Mouse (Mus musculus): ENCODE measurements around the gene Gigyf1.
A peak's percentile ranks its signal among the peaks of the same experiment; 100 is the strongest.

Gigyf1 gene

DNA sequence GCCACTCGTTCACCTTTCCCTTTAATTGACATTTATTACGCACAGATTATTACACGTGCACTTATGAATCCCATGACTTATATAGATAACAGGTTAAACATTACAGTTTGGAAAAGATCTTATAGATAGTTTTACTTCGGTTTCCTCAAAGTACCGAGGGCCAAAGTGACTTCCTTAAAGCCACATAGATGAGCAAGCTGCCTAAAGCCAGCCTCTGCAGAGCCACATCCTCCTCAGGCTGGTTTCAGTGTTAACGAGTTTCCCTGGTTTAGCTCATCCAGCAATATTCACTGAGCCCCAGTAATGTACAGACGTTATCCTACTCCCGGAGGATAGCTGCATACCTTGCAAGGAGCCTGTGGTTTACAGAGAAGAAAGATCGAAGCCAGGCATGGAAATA, 17.0 kb downstream of the Gigyf1 start:
- no peak for DNase-seq

- DNase-seq, result no peak
Measured at GRCm38 (mm10) chr5:137537461-137537860, 19.1 kb downstream of the Gigyf1 start.

DNA sequence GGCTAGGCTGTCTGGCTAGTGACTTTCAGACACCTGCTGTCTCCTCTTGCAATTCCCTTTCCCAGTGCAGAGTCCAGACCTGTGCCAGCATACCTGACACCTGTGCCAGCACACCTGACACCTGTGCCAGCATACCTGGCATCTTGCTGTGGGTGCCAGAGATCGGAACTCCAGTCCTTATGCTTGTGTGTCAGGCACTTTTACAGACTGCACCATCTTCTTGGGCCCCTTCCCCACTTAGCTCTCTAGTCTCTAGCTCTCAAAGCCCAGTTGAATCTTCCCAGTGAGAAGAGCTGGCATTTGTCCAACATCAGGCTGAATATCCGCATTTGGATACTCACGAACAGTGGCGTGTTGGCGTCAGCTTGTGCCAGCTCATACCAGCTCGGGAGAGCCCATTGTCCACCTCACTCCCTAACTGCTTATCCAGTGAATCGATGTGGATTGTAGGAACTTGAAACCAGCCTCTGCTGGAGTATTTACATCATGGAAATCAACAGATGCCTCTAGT, 21.0 kb downstream of the Gigyf1 start:
- DNase-seq, result no peak

DNA sequence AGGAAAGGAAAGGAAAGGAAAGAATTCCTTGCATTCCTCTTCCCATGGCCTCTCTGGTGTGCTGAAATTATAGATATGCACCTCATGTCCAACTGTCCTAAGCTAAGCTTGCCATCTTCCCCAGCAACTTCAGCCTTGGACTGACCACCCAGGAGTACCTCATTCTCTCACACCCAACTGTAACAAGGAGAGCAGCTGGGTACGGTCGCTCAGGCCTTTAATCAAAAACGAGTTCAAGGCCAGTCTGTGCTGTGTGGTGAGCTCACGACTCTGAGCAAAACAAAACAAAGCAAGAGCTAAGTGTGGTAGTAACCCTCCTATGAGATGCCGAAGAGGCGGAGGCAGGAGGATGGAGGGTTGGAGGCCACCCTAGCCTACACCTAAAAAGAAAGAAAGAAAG, 22.6 kb downstream of the Gigyf1 start:
- DNase-seq, result no peak

DNA sequence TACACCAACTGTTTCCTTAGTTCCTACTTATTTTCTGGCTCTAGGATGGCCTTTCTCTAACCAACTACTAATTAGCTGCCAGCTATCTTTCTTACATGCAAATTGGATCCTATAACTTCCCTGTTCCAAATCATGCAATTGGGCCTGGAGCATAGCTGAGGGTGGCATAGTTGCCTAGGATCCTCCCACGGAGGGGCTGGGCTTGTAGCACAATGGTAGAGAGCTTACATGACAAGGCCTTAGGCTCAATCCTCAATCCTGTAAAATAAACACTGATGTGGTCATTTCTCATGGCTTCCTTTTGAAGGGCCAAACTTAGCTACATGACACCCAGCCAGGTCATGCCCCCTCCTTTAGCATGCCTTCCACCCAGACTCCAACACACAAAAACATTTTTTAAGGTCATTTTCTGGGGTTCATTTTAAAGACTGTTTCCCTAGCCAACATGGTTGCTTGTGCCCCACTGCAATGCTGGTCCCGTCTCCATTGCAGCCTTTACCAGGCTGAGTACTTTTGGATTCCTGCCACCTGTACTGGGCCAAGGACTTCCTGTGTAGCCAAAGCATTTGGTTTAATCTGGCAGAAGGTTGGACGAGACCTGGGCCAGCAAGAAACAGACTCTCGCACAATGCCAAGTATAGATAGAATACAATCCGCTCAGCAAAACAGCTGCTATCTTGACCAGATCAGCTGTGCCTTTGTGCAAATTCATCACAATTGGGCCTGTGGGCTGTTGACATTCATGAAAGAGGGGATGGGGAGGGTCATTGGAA, 23.6 kb downstream of the Gigyf1 start:
- DNase-seq, result no peak

GRCm38 (mm10) chr5:137544926-137545325, 26.6 kb downstream of the Gigyf1 start:
- no peak for DNase-seq

DNA sequence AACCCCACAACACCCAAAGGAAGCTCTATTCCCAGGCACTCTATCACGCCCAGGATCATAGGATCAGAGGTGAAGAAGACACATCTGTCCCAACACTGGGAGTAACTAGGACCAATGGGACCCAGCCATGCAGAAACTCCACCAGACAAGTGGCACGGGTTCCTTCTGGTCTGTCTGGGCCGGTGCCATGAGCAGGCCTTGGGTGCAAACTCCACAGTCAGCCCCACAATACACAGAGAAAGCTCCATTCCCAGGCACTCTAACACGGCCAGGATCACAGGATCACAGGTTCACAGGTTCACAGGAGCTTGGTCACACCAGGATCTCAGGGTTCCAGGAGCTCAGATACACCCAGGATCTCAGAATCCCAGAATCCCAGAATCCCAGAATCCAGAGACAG, 27.2 kb downstream of the Gigyf1 start:
- DNase-seq, result peak in 1 of 2 experiments; percentile 32

- no peak for DNase-seq
Measured at GRCm38 (mm10) chr5:137549840-137550239, 31.5 kb downstream of the Gigyf1 start.

GRCm38 (mm10) chr5:137551119-137551518, 32.8 kb downstream of the Gigyf1 start:
- no peak for DNase-seq

- no peak for DNase-seq
Measured at GRCm38 (mm10) chr5:137553000-137553399, 34.7 kb downstream of the Gigyf1 start.

DNA sequence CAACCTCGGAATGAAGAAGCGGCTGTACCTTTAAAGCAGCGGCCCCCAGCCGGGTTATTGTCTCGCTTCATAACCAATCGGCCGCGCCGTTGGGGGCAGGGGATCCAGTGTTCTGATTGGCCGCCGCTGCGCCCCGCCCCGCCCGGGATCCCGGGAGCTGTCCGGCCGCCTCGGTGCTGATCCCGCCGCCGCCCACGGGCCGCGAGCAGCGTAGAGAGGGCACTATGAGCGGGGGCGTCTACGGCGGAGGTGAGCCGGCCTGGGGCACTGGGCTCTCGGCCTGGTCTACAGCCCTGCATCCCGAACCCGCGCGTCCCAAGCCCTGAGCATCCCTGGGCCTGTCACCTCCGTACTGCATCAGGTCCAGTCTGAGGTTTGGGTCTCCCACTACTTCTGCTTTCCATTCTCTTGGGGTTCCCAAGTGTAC, 35.1 kb downstream of the Gigyf1 start, which contains the start of gene Actl6b:
Actl6b (plus strand) TSS at position 107 of the 427 bp plus-strand sequence.
- DNase-seq, result peak; percentile 43 to 55

DNA sequence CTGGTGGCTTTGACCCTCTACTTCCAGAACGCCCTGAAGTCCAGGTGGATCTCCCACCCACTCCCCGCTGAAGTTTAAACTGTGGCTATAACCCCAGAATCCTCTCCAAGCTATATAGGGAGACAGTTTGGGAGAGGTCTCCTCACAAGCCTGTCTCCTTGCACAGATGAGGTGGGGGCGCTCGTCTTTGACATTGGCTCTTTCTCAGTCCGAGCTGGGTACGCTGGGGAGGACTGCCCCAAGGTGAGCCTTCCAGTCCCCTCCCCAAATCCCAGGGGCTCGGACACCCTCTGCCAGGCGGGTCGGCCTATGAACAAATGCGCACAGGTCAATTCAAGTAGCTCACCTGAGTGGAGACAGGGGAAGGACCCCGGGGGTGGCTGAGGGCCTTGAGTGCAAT, 35.5 kb downstream of the Gigyf1 start:
- no peak for DNase-seq

- no peak for DNase-seq
Measured at GRCm38 (mm10) chr5:137561556-137561955, 43.2 kb downstream of the Gigyf1 start.

GRCm38 (mm10) chr5:137562965-137563364, 44.6 kb downstream of the Gigyf1 start:
- DNase-seq, result no peak

- DNase-seq, result no peak
Measured at GRCm38 (mm10) chr5:137565744-137566143, 47.4 kb downstream of the Gigyf1 start.

DNA sequence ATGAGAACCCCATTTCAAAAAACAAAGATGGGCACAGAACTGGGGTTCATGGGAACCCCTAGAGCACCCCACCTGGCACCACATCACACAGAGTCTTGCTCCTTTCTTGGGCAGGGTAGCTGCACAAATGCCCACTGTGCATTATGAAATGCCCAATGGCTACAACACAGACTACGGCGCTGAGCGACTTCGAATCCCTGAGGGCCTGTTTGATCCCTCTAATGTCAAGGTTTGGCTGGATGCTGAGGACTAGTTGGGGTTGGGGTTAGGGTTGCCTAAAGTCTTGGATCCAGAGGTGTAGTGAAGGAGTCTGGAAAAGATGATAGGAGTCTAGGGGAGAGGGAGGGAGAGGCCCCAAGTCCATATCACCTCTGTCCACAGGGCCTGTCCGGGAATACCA, 48.1 kb downstream of the Gigyf1 start:
- DNase-seq, result no peak

DNA sequence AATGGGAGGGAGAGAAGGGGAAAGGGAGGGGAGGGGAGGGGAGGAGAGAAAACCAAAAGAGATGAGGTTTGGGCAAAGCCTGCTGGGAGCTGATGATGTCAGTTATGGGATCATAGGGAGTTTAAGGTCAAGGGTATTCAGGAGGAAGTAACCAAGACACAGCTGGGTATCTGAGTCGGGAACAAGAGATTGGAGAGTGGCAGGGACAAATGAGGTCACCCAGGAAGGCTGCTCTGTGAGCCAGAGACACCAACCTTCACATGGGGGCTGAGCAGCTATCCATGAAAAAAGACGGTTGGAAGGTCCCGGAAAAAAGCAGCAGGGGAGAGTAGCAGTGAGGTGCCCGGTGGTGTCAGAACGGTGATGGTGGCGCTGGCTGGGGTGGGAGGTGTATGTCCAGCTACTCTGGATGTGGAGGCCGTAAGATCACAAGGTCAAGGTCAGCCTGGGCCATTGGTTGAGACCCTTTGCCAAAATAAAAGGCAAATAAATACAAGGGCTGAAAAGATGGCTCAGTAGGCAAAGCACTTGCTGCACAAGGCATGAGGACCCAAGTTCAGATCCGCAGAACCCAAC, 50.0 kb downstream of the Gigyf1 start:
- no peak for DNase-seq

- DNase-seq, result no peak
Measured at GRCm38 (mm10) chr5:137569031-137569430, 50.7 kb downstream of the Gigyf1 start.

DNA sequence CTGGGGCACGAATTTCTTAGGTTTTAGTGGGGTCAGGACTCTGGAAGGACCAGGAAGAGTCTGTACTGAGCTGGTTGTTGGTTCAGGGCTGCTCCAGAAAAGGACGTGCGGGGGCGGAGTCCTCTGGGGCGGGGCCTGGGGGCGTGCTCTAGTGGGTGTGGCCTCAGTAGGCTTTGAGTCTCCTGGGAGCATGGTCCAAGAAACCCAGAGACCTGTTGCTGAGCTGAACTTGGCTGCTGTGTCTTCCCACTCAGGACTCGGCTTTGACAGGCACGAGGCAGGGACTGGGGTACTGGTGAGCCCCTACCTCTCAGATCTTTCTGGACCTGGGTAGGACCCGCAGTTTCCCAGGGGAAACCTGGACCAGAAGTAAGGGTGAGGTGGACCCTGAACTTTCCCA, 51.3 kb downstream of the Gigyf1 start, which contains the start of gene Tfr2:
Tfr2 (plus strand) TSS at position 176 of the 400 bp plus-strand sequence.
- DNase-seq, result peak; percentile 52 to 72

DNA sequence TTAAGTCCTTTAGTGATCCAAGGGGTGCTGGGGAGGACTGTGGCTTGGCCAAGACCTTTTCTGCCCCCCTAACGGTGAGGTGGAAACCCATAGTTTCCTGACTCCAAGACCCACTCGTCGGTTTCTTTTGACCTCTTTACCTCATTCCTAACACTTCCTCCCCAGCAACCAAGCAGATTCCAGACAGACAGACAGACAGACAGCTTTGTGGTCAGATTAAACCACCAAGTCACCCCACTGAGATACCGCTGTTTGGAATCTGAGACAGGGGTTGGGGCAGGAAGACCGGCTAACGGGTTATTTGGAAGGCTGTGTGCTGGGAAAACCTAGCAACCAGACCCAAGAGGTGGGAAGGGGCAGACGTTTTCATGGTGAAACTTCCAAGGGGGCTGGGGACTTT, 51.8 kb downstream of the Gigyf1 start:
- no peak for DNase-seq

DNA sequence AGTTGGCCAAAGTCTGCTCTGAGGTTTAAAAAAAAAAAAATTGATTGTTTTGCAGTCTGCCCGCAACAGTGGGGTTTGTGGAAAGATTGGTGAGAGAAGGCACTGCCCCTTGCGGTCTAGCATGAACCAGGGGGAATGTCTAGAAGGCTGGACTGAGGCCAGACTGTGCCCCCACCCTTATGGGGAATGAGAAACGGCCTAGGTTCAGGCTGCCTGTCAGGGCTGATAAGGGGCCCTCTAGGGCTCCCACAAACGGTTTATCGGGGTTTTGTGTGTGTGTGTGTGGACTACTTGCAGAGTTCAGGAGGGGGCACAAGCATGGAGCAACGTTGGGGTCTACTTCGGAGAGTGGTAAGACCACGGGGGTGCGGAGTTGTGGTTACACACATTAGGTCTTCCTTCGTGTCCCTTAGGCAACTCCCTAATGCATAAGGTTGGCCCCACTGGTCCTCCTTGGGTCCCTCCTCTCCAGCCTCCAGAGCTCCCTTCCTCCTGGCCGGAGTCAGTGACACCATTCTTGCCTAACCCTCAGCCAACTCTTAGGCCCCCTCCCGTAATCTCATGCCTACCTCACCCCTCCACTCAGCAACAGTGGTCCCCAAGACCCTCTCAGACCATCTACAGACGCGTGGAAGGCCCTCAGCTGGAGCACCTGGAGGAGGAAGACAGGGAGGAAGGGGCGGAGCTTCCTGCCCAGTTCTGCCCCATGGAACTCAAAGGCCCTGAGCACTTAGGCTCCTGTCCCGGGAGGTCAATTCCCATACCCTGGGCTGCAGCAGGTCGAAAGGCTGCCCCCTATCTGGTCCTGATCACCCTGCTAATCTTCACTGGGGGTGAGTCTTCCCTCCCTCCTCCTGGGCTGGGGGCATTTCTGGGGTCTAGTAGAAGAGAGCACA, 52.6 kb downstream of the Gigyf1 start:
- DNase-seq, result no peak

GRCm38 (mm10) chr5:137574470-137574901, 56.1 kb downstream of the Gigyf1 start:
- peak in 1 of 2 experiments; percentile 26 for DNase-seq

Data from kidney, adult 8-10 months (tissue).